Mouse (Mus musculus) adrenal gland, adult 8-10 months (tissue): ENCODE data around the gene Drg2. TPM values are rescaled to one million over a fixed set of nuclear protein-coding genes. Genes with fewer than 3 reads are reported as not detected.
"Not testable (repeated sequence)": the region's sequence is repeated elsewhere in the genome, so short reads cannot be mapped to it uniquely, and the experiment has no call there.

ENCODE experiments used
- DNase-seq: peaks from one replicate; pipeline ENCODE4 v3.0.0; 2022
- total RNA-seq, 4 experiments: library from RNA; stranded (reverse); gene quantifications; 2 replicates each; pipeline ENCODE4 v1.2.4; 2022

Drg2 gene
- total RNA-seq: 10 to 100 TPM; 59.8 to 68.9 (median 63.5) TPM

GRCm38 (mm10) chr11:60454080-60454744 lies at the start of gene Drg2:
Gene Drg2 (plus strand): TSS chr11:60454591.
- DNase-seq: peak; percentile 78

- no peak for DNase-seq
Observed at GRCm38 (mm10) chr11:60406606-60407005, 47.8 kb upstream of the Drg2 start.

GRCm38 (mm10) chr11:60412173-60412572 lies 42.2 kb upstream of the Drg2 start:
- peak; percentile 17 for DNase-seq

GRCm38 (mm10) chr11:60412921-60413320 lies 41.5 kb upstream of the Drg2 start:
- DNase-seq: no peak

- no peak for DNase-seq
Observed at GRCm38 (mm10) chr11:60416590-60416962, 37.8 kb upstream of the Drg2 start.

- DNase-seq: peak; percentile 98
Observed at GRCm38 (mm10) chr11:60416963-60417716, 37.3 kb upstream of the Drg2 start, which contains the start of gene Gid4. Gene Gid4 (plus strand): TSS chr11:60417145.

GRCm38 (mm10) chr11:60417717-60418472 lies 36.5 kb upstream of the Drg2 start, which contains the start of gene Atpaf2:
Gene Atpaf2 (minus strand): TSS chr11:60418457.
- DNase-seq: peak; percentile 26

GRCm38 (mm10) chr11:60418473-60418803 lies 36.0 kb upstream of the Drg2 start:
- DNase-seq: peak; percentile 13

GRCm38 (mm10) chr11:60422046-60422668 lies 32.2 kb upstream of the Drg2 start:
- DNase-seq: no peak

- DNase-seq: no peak
Observed at GRCm38 (mm10) chr11:60423006-60423405, 31.4 kb upstream of the Drg2 start.

GRCm38 (mm10) chr11:60426417-60426816 lies 28.0 kb upstream of the Drg2 start:
- DNase-seq: no peak

GRCm38 (mm10) chr11:60427628-60428027 lies 26.8 kb upstream of the Drg2 start:
- DNase-seq: no peak

- DNase-seq: no peak
Observed at GRCm38 (mm10) chr11:60433501-60433900, 20.9 kb upstream of the Drg2 start.

GRCm38 (mm10) chr11:60435133-60435532 lies 19.3 kb upstream of the Drg2 start:
- no peak for DNase-seq

- DNase-seq: peak; percentile 32
Observed at GRCm38 (mm10) chr11:60436618-60437017, 17.8 kb upstream of the Drg2 start.

GRCm38 (mm10) chr11:60439621-60440020 lies 14.8 kb upstream of the Drg2 start:
- not testable (repeated sequence) for DNase-seq

GRCm38 (mm10) chr11:60440176-60440575 lies 14.2 kb upstream of the Drg2 start:
- DNase-seq: no peak

- DNase-seq: no peak
Observed at GRCm38 (mm10) chr11:60442896-60443295, 11.5 kb upstream of the Drg2 start.

GRCm38 (mm10) chr11:60444007-60444406 lies 10.4 kb upstream of the Drg2 start:
- DNase-seq: no peak

GRCm38 (mm10) chr11:60454745-60455087 lies 325 bp downstream of the Drg2 start:
- no peak for DNase-seq

- DNase-seq: no peak
Observed at GRCm38 (mm10) chr11:60457973-60458372, 3.6 kb downstream of the Drg2 start.

GRCm38 (mm10) chr11:60465943-60466380 lies 11.6 kb downstream of the Drg2 start:
- no peak for DNase-seq

- DNase-seq: no peak
Observed at GRCm38 (mm10) chr11:60469039-60469438, 14.6 kb downstream of the Drg2 start, which contains the start of gene Myo15. Gene Myo15 (plus strand): TSS chr11:60469339.
